Mouse (Mus musculus) thymus, adult 18-20 months (tissue): ENCODE data around the gene Ablim1.

Source experiments
- DNase-seq, 2 experiments: peaks; one replicate each; pipeline ENCODE4 v3.0.0; 2022; ENCODE audit warnings: mixed read lengths in 2 of 2

Gene Ablim1

GRCm38 (mm10) chr19:57001926-57002325 lies 312.8 kb downstream of the Ablim1 start:
- no peak for DNase-seq

DNA sequence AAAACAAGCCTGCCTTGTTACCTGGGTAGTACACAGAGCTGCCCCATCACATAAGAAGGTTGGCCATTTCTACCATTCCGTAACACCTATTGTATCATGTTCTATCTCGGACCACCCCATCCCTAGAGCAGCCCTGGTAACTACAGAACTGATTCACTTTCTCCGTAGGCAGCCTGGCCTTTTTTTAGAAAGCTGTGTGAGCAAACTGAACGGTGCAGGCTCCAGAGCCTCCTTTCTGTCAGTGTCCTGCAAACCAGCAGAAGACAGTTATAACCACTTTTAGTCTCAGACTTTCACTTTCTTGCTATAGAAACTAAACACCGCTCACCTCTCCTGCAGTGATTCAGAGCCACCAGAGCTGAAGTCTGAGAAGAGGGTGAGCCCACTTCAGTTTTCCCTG lies 314.1 kb downstream of the Ablim1 start:
- DNase-seq = no peak

GRCm38 (mm10) chr19:56999781-57000180 lies 314.9 kb downstream of the Ablim1 start:
- DNase-seq = no peak

DNA sequence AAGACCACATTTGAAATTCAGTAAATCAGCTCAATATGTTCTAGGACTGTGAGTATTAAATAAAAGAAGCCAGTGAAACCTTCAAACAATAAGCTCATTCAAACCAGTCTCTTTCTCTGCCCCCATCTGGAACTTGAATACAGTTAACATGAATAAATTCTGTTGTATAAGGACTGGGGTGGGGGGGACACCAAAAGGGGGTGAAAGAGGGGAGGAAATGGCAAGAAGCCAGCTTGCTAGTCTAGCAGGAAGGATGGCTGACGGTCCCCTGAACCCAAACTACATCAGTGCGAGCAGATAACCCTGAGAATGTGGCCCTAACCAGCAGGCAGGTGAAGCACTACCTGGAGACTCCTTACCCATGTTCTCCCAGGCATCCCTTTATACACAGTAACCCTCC lies 315.8 kb downstream of the Ablim1 start:
- no peak for DNase-seq

- DNase-seq = no peak
Measured at GRCm38 (mm10) chr19:56998331-56998730, 316.4 kb downstream of the Ablim1 start.

DNA sequence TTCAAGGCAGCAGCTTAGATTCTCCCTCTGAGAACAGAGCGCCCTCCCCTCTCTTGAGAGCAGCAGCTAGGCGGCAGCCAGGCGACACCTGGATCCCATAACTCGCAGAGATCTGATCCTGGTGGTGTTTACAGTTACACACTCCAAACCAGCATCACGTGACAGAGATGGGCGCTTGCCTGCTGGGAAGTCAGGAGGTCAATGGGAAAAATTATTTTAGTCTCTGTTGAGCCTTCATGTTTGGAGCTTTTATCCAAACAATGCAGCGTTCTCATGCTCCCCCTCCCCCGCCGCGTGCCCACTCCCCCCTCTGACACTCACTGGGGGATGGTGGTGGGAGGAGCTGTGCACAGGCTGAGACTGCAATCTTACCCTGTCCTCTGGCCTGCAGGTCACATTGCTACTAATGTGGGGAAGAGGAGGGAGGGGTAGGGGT lies 317.5 kb downstream of the Ablim1 start:
- no peak for DNase-seq

- DNase-seq = no peak
Measured at GRCm38 (mm10) chr19:56995441-56995840, 319.3 kb downstream of the Ablim1 start.

GRCm38 (mm10) chr19:56994653-56995052 lies 320.1 kb downstream of the Ablim1 start:
- no peak for DNase-seq

- DNase-seq = no peak
Measured at GRCm38 (mm10) chr19:56993763-56994162, 321.0 kb downstream of the Ablim1 start.

DNA sequence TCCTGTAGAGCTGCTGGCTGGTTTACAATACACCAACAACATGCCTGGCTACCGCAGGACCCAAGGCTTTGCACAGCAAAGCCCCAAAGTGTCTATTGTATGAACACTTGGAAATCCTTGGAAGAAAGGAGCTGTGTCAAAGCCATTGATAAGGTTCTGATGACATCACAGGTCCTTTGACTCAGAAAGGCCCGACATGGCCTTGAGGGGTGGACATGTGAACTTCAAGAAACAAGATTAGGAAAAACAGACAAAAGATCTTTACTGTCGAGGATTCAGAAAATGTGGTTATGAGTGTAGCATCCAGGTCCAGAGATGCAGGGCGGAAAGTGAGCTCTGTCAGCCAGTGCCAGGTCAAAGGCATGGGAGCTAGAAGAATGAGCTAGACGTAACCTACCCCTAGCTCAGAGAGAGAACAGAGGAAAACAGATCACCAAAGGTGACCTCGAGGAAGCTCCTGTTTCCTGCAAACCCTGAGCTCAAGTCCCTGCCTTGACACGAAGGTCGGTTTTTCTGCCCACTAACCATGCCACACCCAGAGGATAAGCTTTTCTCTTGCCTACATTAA lies 321.7 kb downstream of the Ablim1 start:
- DNase-seq = no peak

DNA sequence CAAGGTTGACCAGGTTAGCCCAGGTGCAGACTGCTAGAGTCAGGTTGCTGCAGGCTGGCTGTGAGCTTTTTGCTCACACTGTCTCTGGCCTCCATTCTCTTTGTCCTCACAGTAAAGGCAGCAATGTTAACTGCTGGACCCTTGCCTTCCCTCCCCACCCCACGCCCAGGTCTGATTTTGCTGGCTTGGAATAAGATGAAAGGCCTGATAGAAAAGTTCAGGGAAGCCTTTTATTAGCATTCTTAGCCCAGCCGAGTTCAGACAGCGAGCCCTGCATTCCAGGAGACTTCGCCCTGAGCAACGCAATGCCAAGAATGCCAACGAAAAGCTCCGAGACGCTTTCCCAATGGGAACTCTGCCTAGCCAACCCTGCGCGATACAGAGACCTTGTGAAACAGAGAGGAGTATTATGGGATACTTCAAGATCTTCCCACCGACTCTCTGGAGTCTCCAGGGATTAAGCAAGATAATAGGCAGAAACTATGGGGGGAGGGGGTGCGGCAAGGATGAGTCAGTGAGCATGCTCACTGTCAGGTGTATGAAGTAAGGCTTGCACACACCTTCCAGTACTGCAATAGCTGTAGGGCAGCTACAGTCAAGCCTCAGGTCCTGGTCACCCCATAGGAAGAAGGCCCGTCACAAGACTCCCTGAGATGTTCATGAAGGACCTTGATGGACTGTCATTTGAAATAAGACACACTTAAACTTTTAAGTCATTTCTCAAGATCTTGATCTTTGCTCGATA lies 324.2 kb downstream of the Ablim1 start:
- no peak for DNase-seq

- DNase-seq = no peak
Measured at GRCm38 (mm10) chr19:56989171-56989570, 325.5 kb downstream of the Ablim1 start.

- DNase-seq = no peak
Measured at GRCm38 (mm10) chr19:56984229-56984628, 330.5 kb downstream of the Ablim1 start.

DNA sequence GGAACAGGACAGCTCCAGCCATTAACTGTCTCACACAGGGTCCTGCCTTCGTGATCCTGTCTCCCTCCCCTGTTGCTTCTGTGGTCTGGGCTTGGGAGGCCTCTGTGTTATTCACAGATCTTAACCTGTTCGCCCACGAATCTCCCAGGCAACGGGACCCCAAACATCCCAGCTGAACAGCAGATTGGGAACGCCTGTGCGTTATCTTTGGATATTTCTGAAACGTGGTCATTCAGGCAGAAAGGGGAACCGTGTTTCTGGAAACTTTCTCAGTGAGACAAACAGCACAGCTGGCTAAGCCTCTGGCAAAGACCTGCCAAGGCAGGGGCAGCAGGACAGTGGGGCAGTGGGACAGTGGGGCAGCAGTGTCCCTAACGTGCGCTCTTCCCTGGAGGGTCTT lies 331.0 kb downstream of the Ablim1 start:
- DNase-seq = no peak
